Mouse (Mus musculus): ENCODE data around the gene Ddc. TPM values are rescaled to one million over a fixed set of nuclear protein-coding genes. Genes with fewer than 3 reads are reported as not detected.

The Ddc gene
- polyA plus RNA-seq, 1 experiment from 2014 or later = 12.6 TPM

DNA sequence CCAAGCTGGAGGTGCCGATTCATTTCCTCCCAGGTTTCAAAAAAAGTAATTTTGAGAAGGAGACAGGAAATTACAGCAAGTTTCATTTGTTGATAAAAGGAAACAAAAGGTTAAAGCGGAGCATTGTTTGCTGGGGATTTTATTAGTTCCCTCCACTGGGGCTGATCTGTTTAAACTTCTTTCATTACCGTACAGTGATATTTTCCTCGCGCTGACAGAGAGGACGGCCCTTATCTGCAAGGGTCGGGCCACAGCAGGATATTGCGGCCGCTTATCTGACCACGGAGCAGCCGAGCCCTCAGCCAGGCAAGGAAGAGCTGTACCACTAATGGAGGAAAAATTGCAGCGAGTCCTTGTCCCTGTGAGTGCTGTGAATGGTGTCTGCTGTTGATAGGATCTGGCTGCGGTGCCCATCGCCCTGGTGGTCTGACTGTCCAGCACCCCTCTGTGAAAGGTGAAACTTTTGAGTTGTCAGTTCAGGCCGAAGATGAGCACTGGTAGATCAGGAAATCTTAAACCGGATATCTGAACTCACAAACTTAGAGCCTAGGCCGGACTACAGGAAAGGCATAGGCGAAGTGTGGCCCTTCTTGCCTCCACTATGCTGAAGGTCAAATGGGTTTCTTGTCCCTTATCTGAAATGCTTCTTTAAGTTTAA, 61.1 kb downstream of the Ddc start:
- Histone ChIP-seq H3K4me3 (ENCODE audit: low read length) (no peak overlapping the region), H3K36me3 (ENCODE audit: insufficient read depth, low read length) (no peaks in the 10 kb centered on the region), H3K27me3 (ENCODE audit: insufficient read depth, low read length) (no peaks in the 10 kb centered on the region), H3K9ac (replicated peaks; ENCODE audit: low read length) (peak overlapping the region; percentile 23; the same call in 1 of the 2 replicates), H3K4me1 (ENCODE audit: insufficient read depth, low read length) (peaks cover 38% of the 10 kb centered on the region), H3K4me2 (replicated peaks; ENCODE audit: low read depth, low read length) (peak overlapping the region; percentile 31), H3K27ac (ENCODE audit: low read length) (peak overlapping the region; percentile 64), H3K9me3 (ENCODE audit: low read length) (no peaks in the 10 kb centered on the region)
- ATAC-seq (ENCODE audit: low FRiP score, low TSS enrichment) = peak; percentile 67
- 15% methylated on average over 18 of the region's 18 CpGs for WGBS

GRCm38 (mm10) chr11:11836262-11836661, 61.7 kb downstream of the Ddc start:
- ATAC-seq (ENCODE audit: low FRiP score, low TSS enrichment) = no peak
- no peaks in the 10 kb centered on the region for H3K36me3 ChIP-seq (ENCODE audit: insufficient read depth, low read length)
- H3K4me1 ChIP-seq (ENCODE audit: insufficient read depth, low read length) = peaks cover 42% of the 10 kb centered on the region
- peak overlapping the region; percentile 64 for H3K27ac ChIP-seq (ENCODE audit: low read length)
- no peak overlapping the region for H3K4me3 ChIP-seq (ENCODE audit: low read length)
- peak overlapping the region; percentile 23; the same call in 1 of the 2 replicates for H3K9ac ChIP-seq (replicated peaks; ENCODE audit: low read length)
- H3K4me2 ChIP-seq (replicated peaks; ENCODE audit: low read depth, low read length) = peak overlapping the region; percentile 31
- no peaks in the 10 kb centered on the region for H3K27me3 ChIP-seq (ENCODE audit: insufficient read depth, low read length)
- WGBS = 39% methylated on average over 8 of the region's 8 CpGs
- no peaks in the 10 kb centered on the region for H3K9me3 ChIP-seq (ENCODE audit: low read length)

DNA sequence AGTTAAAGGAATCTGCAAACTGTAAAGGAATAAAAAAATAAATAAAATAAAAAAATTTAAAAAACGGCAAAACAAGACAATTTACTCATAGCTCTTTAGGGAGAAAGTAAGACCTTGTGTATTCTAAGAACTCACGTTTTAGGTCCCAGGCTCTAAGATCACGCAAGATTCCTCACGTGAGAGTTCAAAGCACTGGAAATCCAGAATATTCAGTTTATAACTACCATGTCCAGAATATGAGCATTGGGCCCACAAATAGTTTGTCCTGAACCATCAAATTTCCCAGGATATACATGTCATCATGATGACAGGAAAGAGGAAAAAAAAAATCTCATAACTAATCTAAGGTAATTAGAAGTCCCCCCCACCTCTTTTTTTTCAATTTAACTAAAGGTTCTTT, 62.2 kb downstream of the Ddc start:
- Histone ChIP-seq H3K4me2 (replicated peaks; ENCODE audit: low read depth, low read length) (no peak overlapping the region), H3K27me3 (ENCODE audit: insufficient read depth, low read length) (no peaks in the 10 kb centered on the region), H3K9ac (replicated peaks; ENCODE audit: low read length) (no peak overlapping the region), H3K27ac (ENCODE audit: low read length) (no peak overlapping the region; the same call in 1 of the 2 replicates), H3K36me3 (ENCODE audit: insufficient read depth, low read length) (no peaks in the 10 kb centered on the region), H3K9me3 (ENCODE audit: low read length) (no peaks in the 10 kb centered on the region), H3K4me1 (ENCODE audit: insufficient read depth, low read length) (peaks cover 46% of the 10 kb centered on the region), H3K4me3 (ENCODE audit: low read length) (no peak overlapping the region)
- no peak for ATAC-seq (ENCODE audit: low FRiP score, low TSS enrichment)
- WGBS = 85% methylated on average over 4 of the region's 4 CpGs

DNA sequence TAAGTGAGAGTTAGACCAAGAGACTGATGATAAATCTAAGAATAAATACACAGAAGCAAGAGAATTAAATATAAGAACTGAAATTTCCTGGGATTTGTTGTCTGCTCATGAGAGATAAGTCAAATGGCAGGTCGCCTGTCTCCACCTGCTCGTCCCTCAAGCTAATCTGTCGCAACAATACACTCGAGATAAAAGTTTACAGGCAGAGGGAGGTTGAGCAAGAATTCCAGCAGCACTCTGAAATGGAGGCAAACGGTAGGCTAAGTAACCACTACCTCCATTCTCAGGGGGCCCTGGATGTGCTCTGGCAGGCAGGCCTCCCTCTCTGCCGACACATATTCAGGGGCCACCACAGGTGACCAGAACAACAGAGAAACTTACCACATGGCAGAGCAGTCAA, 62.6 kb downstream of the Ddc start:
- ATAC-seq (ENCODE audit: low FRiP score, low TSS enrichment) = no peak
- WGBS = 65% methylated on average over 6 of the region's 6 CpGs
- no peak overlapping the region; the same call in 1 of the 2 replicates for H3K27ac ChIP-seq (ENCODE audit: low read length)

GRCm38 (mm10) chr11:11833100-11833499, 64.8 kb downstream of the Ddc start:
- no peak for ATAC-seq (ENCODE audit: low FRiP score, low TSS enrichment)
- peaks cover 71% of the 10 kb centered on the region for H3K4me1 ChIP-seq (ENCODE audit: insufficient read depth, low read length)
- H3K9me3 ChIP-seq (ENCODE audit: low read length) = no peaks in the 10 kb centered on the region
- H3K36me3 ChIP-seq (ENCODE audit: insufficient read depth, low read length) = no peaks in the 10 kb centered on the region
- H3K4me3 ChIP-seq (ENCODE audit: low read length) = no peak overlapping the region
- WGBS = 21% methylated on average over 8 of the region's 8 CpGs
- peak overlapping the region; percentile 87 for H3K27ac ChIP-seq (ENCODE audit: low read length)
- no peak overlapping the region for H3K9ac ChIP-seq (replicated peaks; ENCODE audit: low read length)
- H3K4me2 ChIP-seq (replicated peaks; ENCODE audit: low read depth, low read length) = no peak overlapping the region
- H3K27me3 ChIP-seq (ENCODE audit: insufficient read depth, low read length) = no peaks in the 10 kb centered on the region

More for the DNA sequence above, 62.6 kb downstream of the Ddc start:
- no peak overlapping the region for H3K4me3 ChIP-seq (ENCODE audit: low read length)
- H3K4me2 ChIP-seq (replicated peaks; ENCODE audit: low read depth, low read length) = no peak overlapping the region
- H3K9me3 ChIP-seq (ENCODE audit: low read length) = no peaks in the 10 kb centered on the region
- H3K36me3 ChIP-seq (ENCODE audit: insufficient read depth, low read length) = no peaks in the 10 kb centered on the region
- H3K4me1 ChIP-seq (ENCODE audit: insufficient read depth, low read length) = peaks cover 51% of the 10 kb centered on the region
- no peaks in the 10 kb centered on the region for H3K27me3 ChIP-seq (ENCODE audit: insufficient read depth, low read length)
- no peak overlapping the region for H3K9ac ChIP-seq (replicated peaks; ENCODE audit: low read length)

DNA sequence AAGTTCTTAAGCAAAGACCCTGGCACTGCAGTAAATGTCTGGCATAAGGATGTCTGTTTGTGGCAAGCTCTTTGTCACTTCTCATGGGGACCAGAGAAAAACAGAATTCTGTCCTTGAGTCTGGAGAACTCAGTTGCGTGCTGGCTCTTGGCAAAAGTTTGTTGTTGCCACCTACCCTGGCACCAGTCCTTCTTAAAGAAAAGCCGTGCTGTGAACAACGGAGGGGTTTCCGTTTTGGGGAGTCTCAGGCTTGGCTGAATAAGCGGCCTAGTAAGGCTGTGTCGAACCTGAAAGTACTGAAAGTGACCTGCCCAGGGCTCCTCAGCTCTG, 65.2 kb downstream of the Ddc start:
- Histone ChIP-seq H3K9me3 (ENCODE audit: low read length) (no peaks in the 10 kb centered on the region), H3K27me3 (ENCODE audit: insufficient read depth, low read length) (no peaks in the 10 kb centered on the region), H3K36me3 (ENCODE audit: insufficient read depth, low read length) (no peaks in the 10 kb centered on the region), H3K27ac (ENCODE audit: low read length) (peak overlapping the region; percentile 87), H3K4me2 (replicated peaks; ENCODE audit: low read depth, low read length) (no peak overlapping the region), H3K4me3 (ENCODE audit: low read length) (no peak overlapping the region), H3K4me1 (ENCODE audit: insufficient read depth, low read length) (peaks cover 69% of the 10 kb centered on the region), H3K9ac (replicated peaks; ENCODE audit: low read length) (peak overlapping the region; percentile 24; the same call in 1 of the 2 replicates)
- 48% methylated on average over 6 of the region's 6 CpGs for WGBS
- no peak for ATAC-seq (ENCODE audit: low FRiP score, low TSS enrichment)

GRCm38 (mm10) chr11:11831940-11832754, 65.8 kb downstream of the Ddc start:
- Histone ChIP-seq H3K36me3 (ENCODE audit: insufficient read depth, low read length) (no peaks in the 10 kb centered on the region), H3K4me1 (ENCODE audit: insufficient read depth, low read length) (peaks cover 63% of the 10 kb centered on the region), H3K9me3 (ENCODE audit: low read length) (no peaks in the 10 kb centered on the region), H3K27ac (ENCODE audit: low read length) (peak overlapping the region; percentile 87), H3K4me2 (replicated peaks; ENCODE audit: low read depth, low read length) (no peak overlapping the region), H3K9ac (replicated peaks; ENCODE audit: low read length) (peak overlapping the region; percentile 37), H3K27me3 (ENCODE audit: insufficient read depth, low read length) (no peaks in the 10 kb centered on the region), H3K4me3 (ENCODE audit: low read length) (no peak overlapping the region)
- 11% methylated on average over 6 of the region's 6 CpGs for WGBS
- peak; percentile 29; the same call in 1 of the 2 replicates for ATAC-seq (ENCODE audit: low FRiP score, low TSS enrichment)

GRCm38 (mm10) chr11:11831526-11831925, 66.4 kb downstream of the Ddc start:
- WGBS = 23% methylated on average over 6 of the region's 6 CpGs
- no peaks in the 10 kb centered on the region for H3K36me3 ChIP-seq (ENCODE audit: insufficient read depth, low read length)

GRCm38 (mm10) chr11:11830884-11831495, 67.0 kb downstream of the Ddc start:
- peak overlapping the region; percentile 76 for H3K27ac ChIP-seq (ENCODE audit: low read length)
- H3K4me3 ChIP-seq (ENCODE audit: low read length) = no peak overlapping the region
- no peaks in the 10 kb centered on the region for H3K36me3 ChIP-seq (ENCODE audit: insufficient read depth, low read length)
- H3K9me3 ChIP-seq (ENCODE audit: low read length) = no peaks in the 10 kb centered on the region
- WGBS = 31% methylated on average over 12 of the region's 12 CpGs
- 0 out of 2 replicates have a peak overlapping the region, but pooled peaks have one; percentile 41 for H3K9ac ChIP-seq (replicated peaks; ENCODE audit: low read length)
- H3K4me2 ChIP-seq (replicated peaks; ENCODE audit: low read depth, low read length) = no peak overlapping the region; the same call in 1 of the 2 replicates
- H3K4me1 ChIP-seq (ENCODE audit: insufficient read depth, low read length) = peaks cover 52% of the 10 kb centered on the region
- H3K27me3 ChIP-seq (ENCODE audit: insufficient read depth, low read length) = no peaks in the 10 kb centered on the region
- no peak for ATAC-seq (ENCODE audit: low FRiP score, low TSS enrichment)

More at GRCm38 (mm10) chr11:11831526-11831925, 66.4 kb downstream of the Ddc start:
- H3K4me3 ChIP-seq (ENCODE audit: low read length) = no peak overlapping the region
- H3K9ac ChIP-seq (replicated peaks; ENCODE audit: low read length) = peak overlapping the region; percentile 37
- peak overlapping the region; percentile 87 for H3K27ac ChIP-seq (ENCODE audit: low read length)
- H3K4me2 ChIP-seq (replicated peaks; ENCODE audit: low read depth, low read length) = no peak overlapping the region
- no peaks in the 10 kb centered on the region for H3K9me3 ChIP-seq (ENCODE audit: low read length)
- no peaks in the 10 kb centered on the region for H3K27me3 ChIP-seq (ENCODE audit: insufficient read depth, low read length)
- peaks cover 57% of the 10 kb centered on the region for H3K4me1 ChIP-seq (ENCODE audit: insufficient read depth, low read length)
- 0 out of 2 replicates have a peak, but pooled peaks have one; percentile 0 for ATAC-seq (ENCODE audit: low FRiP score, low TSS enrichment)
